Mouse (Mus musculus): ENCODE results near the gene Zfp119b.

DNA sequence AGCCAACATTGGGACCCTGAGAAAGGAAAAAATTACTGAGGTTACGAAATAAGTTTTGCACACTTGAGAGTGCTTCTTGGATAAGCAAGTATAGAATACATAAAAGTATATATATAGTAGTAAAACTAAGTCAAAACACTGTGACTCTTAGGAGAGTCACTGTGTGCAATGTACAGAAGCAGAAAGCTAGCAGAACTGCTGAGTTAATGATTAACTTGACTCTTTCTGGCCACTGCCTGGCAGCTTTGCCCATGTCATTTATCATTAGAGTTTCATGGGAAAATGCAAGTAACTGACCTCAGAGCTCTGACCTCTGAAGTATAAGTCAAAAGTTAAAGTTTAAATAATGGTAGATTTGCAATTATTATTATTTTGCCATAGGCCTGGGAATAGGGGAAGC is 45.6 kb downstream of the Zfp119b start:
- TF ChIP-seq CTCF (IDR thresholded peaks at IDR 0.05; ENCODE audit: extremely low read depth, insufficient read depth, low read length) (no peak), POLR2A (IDR thresholded peaks at IDR 0.05; ENCODE audit: extremely low read depth, insufficient read depth, low read length) (no peak)

All from cortical plate, adult 2 months (tissue).